Mouse (Mus musculus): Measurements from ENCODE around the gene Zfp316. TPM values are rescaled to one million over a fixed set of nuclear protein-coding genes. Genes with fewer than 3 reads are reported as not detected.

Gene Zfp316
- total and polyA plus RNA-seq, 3 experiments: 3.6 to 5.4 (median 4.5) TPM

DNA sequence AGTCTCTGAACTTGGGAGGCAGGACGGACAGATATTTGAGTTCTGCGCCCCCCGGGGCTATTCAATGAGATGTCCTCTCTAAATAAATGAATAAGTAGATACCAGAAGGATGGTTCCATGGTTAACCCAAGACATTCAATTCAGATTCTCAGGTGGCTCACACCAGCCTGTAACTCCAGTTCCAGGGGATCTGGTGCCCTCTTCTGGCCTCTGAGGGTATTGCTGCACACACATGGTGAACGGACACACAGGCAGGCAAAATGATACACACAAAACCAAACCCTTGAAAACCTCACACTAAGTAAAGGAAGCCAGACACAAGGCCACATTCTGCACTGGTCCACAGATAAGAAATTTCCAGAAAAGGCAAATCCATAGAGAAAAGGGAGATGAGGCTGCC lies 29.9 kb upstream of the Zfp316 start:
- DNase-seq: peak in 1 of 2 experiments; percentile 48
- intact Hi-C loops (cut with DNase I): loop anchor here (10.0 kb wide), 1 partner anchor 215 kb away; no protein-coding TSS in a partner anchor
- WGBS: 95% methylated on average over 4 of the region's 4 CpGs
- Histone ChIP-seq H3K4me3 (no peak overlapping the region), H3K4me1 (ENCODE audit: control insufficient read depth, insufficient read depth, low read length) (peaks cover 5% of the 10 kb centered on the region; the same call in 1 of the 2 replicates), H3K36me3 (ENCODE audit: control insufficient read depth, insufficient read depth, low read length) (no peaks in the 10 kb centered on the region), H3K79me2 (replicated peaks; ENCODE audit: control insufficient read depth, insufficient read depth, low read length) (no peaks in the 10 kb centered on the region), H3K27ac (no peak overlapping the region), H3K9ac (ENCODE audit: low read depth, low read length) (no peak overlapping the region), H3K27me3 (ENCODE audit: control insufficient read depth, insufficient read depth, low read length) (no peaks in the 10 kb centered on the region)
- peak; percentile 78 for TF ChIP-seq CTCF (IDR thresholded peaks at IDR 0.05)
- TF ChIP-seq POLR2A (IDR thresholded peaks at IDR 0.05; ENCODE audit: insufficient read depth, low read depth, low read length): no peak
- no peak for TF ChIP-seq EP300 (IDR thresholded peaks at IDR 0.05; ENCODE audit: insufficient read depth, low read depth, low read length)

- H3K79me2 ChIP-seq (replicated peaks; ENCODE audit: control insufficient read depth, insufficient read depth, low read length): no peaks in the 10 kb centered on the region
- H3K36me3 ChIP-seq (ENCODE audit: control insufficient read depth, insufficient read depth, low read length): no peaks in the 10 kb centered on the region
- 91% methylated on average over 7 of the region's 7 CpGs for WGBS
- no peak overlapping the region for H3K27ac ChIP-seq
- DNase-seq: no peak
- no peak overlapping the region for H3K9ac ChIP-seq (ENCODE audit: low read depth, low read length)
- peaks cover 4% of the 10 kb centered on the region for H3K27me3 ChIP-seq (ENCODE audit: control insufficient read depth, insufficient read depth, low read length)
- intact Hi-C loops (cut with DNase I): loop anchor here (10.0 kb wide), 1 partner anchor 214 kb away; no protein-coding TSS in a partner anchor
- H3K4me1 ChIP-seq (ENCODE audit: control insufficient read depth, insufficient read depth, low read length): peaks cover 5% of the 10 kb centered on the region; the same call in 1 of the 2 replicates
- TF ChIP-seq EP300 (IDR thresholded peaks at IDR 0.05; ENCODE audit: insufficient read depth, low read depth, low read length) (no peak), CTCF (IDR thresholded peaks at IDR 0.05) (peak; percentile 57)
- no peak overlapping the region for H3K4me3 ChIP-seq
These were observed 28.6 kb upstream of the Zfp316 start for GRCm38 (mm10) chr5:143298391-143298790.

DNA sequence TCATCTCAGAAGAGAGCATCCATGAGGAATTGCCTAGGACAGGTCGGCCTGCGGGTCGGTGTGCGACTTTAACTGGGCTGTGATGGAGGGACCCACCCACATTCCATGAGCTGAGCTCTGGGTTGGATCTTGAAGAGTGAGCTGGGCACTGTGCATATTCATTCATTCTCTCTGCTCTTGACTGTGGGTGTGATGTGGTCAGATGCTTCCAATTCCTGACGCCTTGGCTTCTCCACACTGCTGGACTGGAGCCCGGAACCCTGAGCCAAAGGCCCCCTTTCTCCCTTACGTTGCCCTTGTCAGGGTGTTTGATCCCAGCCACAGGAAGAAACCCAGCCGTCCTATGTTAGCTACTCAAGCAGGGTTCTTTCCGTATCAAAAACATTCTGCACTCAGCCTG lies 28.2 kb upstream of the Zfp316 start:
- intact Hi-C loops (cut with DNase I): loop anchor here (10.0 kb wide), 1 partner anchor 213 kb away; no protein-coding TSS in a partner anchor
- DNase-seq: no peak
- TF ChIP-seq POLR2A (IDR thresholded peaks at IDR 0.05; ENCODE audit: insufficient read depth, low read depth, low read length): no peak
- no peak for TF ChIP-seq EP300 (IDR thresholded peaks at IDR 0.05; ENCODE audit: insufficient read depth, low read depth, low read length)
- TF ChIP-seq CTCF (IDR thresholded peaks at IDR 0.05): no peak

GRCm38 (mm10) chr5:143295330-143295729 lies 25.5 kb upstream of the Zfp316 start:
- no peak for TF ChIP-seq EP300 (IDR thresholded peaks at IDR 0.05; ENCODE audit: insufficient read depth, low read depth, low read length)
- no peak for TF ChIP-seq POLR2A (IDR thresholded peaks at IDR 0.05; ENCODE audit: insufficient read depth, low read depth, low read length)
- TF ChIP-seq CTCF (IDR thresholded peaks at IDR 0.05): no peak
- intact Hi-C loops (cut with DNase I): loop anchor here (10.0 kb wide), 1 partner anchor 211 kb away; no protein-coding TSS in a partner anchor
- no peak overlapping the region for H3K27ac ChIP-seq
- DNase-seq: no peak
- peaks cover 5% of the 10 kb centered on the region; the same call in 1 of the 2 replicates for H3K4me1 ChIP-seq (ENCODE audit: control insufficient read depth, insufficient read depth, low read length)
- no peak overlapping the region for H3K4me3 ChIP-seq
- no peak overlapping the region for H3K9ac ChIP-seq (ENCODE audit: low read depth, low read length)
- no peaks in the 10 kb centered on the region for H3K36me3 ChIP-seq (ENCODE audit: control insufficient read depth, insufficient read depth, low read length)
- H3K79me2 ChIP-seq (replicated peaks; ENCODE audit: control insufficient read depth, insufficient read depth, low read length): no peaks in the 10 kb centered on the region
- 77% methylated on average over 2 of the region's 2 CpGs for WGBS
- peaks cover 5% of the 10 kb centered on the region for H3K27me3 ChIP-seq (ENCODE audit: control insufficient read depth, insufficient read depth, low read length)

More for the DNA sequence above, 28.2 kb upstream of the Zfp316 start:
- 62% methylated on average over 9 of the region's 9 CpGs for WGBS
- Histone ChIP-seq H3K36me3 (ENCODE audit: control insufficient read depth, insufficient read depth, low read length) (no peaks in the 10 kb centered on the region), H3K79me2 (replicated peaks; ENCODE audit: control insufficient read depth, insufficient read depth, low read length) (no peaks in the 10 kb centered on the region), H3K9ac (ENCODE audit: low read depth, low read length) (no peak overlapping the region), H3K4me3 (no peak overlapping the region), H3K27ac (no peak overlapping the region), H3K4me1 (ENCODE audit: control insufficient read depth, insufficient read depth, low read length) (peaks cover 5% of the 10 kb centered on the region; the same call in 1 of the 2 replicates), H3K27me3 (ENCODE audit: control insufficient read depth, insufficient read depth, low read length) (peaks cover 5% of the 10 kb centered on the region)

DNA sequence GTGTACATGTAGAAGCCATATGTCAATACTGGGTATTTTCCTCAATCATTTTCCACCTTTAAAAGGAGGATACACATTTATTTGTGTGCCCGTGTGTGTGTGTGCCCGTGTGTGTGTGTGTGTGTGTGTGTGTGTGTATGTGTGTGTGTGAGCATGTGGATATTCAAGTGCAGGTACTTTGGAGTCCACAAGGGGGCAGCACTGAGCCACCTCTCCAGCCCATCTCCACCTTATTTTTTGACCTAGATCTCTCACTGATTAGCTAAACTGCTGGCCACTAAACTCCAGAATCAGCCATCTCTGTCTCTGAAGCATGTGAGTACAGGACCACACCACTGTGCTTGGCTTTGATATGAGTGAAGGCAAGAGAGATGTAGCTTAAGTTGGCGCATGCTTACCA lies 25.0 kb upstream of the Zfp316 start:
- H3K27ac ChIP-seq: no peak overlapping the region
- TF ChIP-seq EP300 (IDR thresholded peaks at IDR 0.05; ENCODE audit: insufficient read depth, low read depth, low read length) (no peak), CTCF (IDR thresholded peaks at IDR 0.05) (peak; percentile 34), POLR2A (IDR thresholded peaks at IDR 0.05; ENCODE audit: insufficient read depth, low read depth, low read length) (no peak)
- H3K4me3 ChIP-seq: no peak overlapping the region
- H3K27me3 ChIP-seq (ENCODE audit: control insufficient read depth, insufficient read depth, low read length): peaks cover 5% of the 10 kb centered on the region
- no peak overlapping the region for H3K9ac ChIP-seq (ENCODE audit: low read depth, low read length)
- WGBS: 88% methylated on average over 3 of the region's 3 CpGs
- H3K36me3 ChIP-seq (ENCODE audit: control insufficient read depth, insufficient read depth, low read length): no peaks in the 10 kb centered on the region
- no peaks in the 10 kb centered on the region for H3K79me2 ChIP-seq (replicated peaks; ENCODE audit: control insufficient read depth, insufficient read depth, low read length)
- intact Hi-C loops (cut with DNase I): loop anchor here (10.0 kb wide), 1 partner anchor 210 kb away; no protein-coding TSS in a partner anchor
- no peak for DNase-seq
- peaks cover 5% of the 10 kb centered on the region; the same call in 1 of the 2 replicates for H3K4me1 ChIP-seq (ENCODE audit: control insufficient read depth, insufficient read depth, low read length)

- no peak for TF ChIP-seq POLR2A (IDR thresholded peaks at IDR 0.05; ENCODE audit: insufficient read depth, low read depth, low read length)
- no peak for TF ChIP-seq EP300 (IDR thresholded peaks at IDR 0.05; ENCODE audit: insufficient read depth, low read depth, low read length)
- TF ChIP-seq CTCF (IDR thresholded peaks at IDR 0.05): no peak
- Histone ChIP-seq H3K27ac (no peak within 1 kb of the TSS), H3K27me3 (ENCODE audit: control insufficient read depth, insufficient read depth, low read length) (peaks cover 5% of the 10 kb centered on the region), H3K4me3 (peak within 1 kb of the TSS; percentile 41), H3K4me1 (ENCODE audit: control insufficient read depth, insufficient read depth, low read length) (peaks cover 5% of the 10 kb centered on the region; the same call in 1 of the 2 replicates), H3K36me3 (ENCODE audit: control insufficient read depth, insufficient read depth, low read length) (no peaks in the 10 kb centered on the region), H3K79me2 (replicated peaks; ENCODE audit: control insufficient read depth, insufficient read depth, low read length) (no peaks in the 10 kb centered on the region), H3K9ac (ENCODE audit: low read depth, low read length) (peak within 1 kb of the TSS; percentile 27; the same call in 1 of the 2 replicates)
- intact Hi-C loops (cut with DNase I): loop anchor here (10.0 kb wide), 1 partner anchor 209 kb away; no protein-coding TSS in a partner anchor
- WGBS: 3% methylated on average over 38 of the region's 38 CpGs
- DNase-seq: no peak
These were observed 23.6 kb upstream of the Zfp316 start, which contains the start of gene Zfp853 for GRCm38 (mm10) chr5:143293404-143293803. Gene Zfp853 (minus strand): TSS chr5:143293623.
